ENCODE assay signal across 10 mouse cellular contexts in the genomic region with DNA sequence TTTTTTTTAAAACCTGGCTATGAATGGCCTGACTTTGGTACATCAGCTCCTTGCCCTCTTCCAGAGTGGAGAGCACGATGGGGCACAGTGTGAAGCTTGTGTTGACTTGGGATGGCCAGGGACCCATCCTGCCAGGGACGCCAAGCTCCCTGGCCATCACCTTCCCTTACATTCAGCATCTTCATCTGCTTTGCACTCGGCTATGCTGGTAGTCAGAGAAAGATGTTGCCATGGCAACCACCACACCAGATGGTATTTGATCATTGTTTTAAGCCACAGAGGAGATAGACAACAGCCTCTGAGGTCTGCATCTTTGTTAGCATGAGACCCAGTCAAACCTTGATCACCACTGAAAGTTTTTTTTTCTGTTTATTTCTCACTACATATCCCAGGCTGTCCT.
DNase-seq lines count a peak whose midpoint lies in the region; ATAC-seq lines count a peak whose summit lies in the region.
"Had no signal": no experiment of that assay in that cellular context is flagged by ENCODE, and none has a peak within 500 bp of the region (broad histone marks: within the 10 kb centered on the region; RNA-seq: fewer than 3 reads in every experiment).

No protein-coding gene starts in this region.

- H3K9me3 ChIP-seq in forebrain, embryonic 12.5 days = no peaks in the 10 kb centered on the region
- no peaks in the 10 kb centered on the region for H3K9me3 ChIP-seq in forebrain, embryonic 11.5 days (ENCODE audit: control insufficient read depth, low read length)
- 0 out of 2 replicates have a peak, but pooled peaks cover 3% of the 10 kb centered on the region for H3K9me3 ChIP-seq in hindbrain, embryonic 14.5 days (ENCODE audit: control insufficient read depth, low read length)
- H3K9me3 ChIP-seq in midbrain, embryonic 12.5 days = no peaks in the 10 kb centered on the region

- 55% methylated on average over 3 of the region's 3 CpGs for WGBS in forebrain, embryonic 12.5 days
- WGBS in forebrain, embryonic 11.5 days = 66% methylated on average over 3 of the region's 3 CpGs
- 33% methylated on average over 3 of the region's 3 CpGs for WGBS in hindbrain, embryonic 14.5 days
- WGBS in midbrain, embryonic 12.5 days = 42% methylated on average over 3 of the region's 3 CpGs

- no peak overlapping the region for H3K4me2 ChIP-seq in forebrain, embryonic 12.5 days
- no peak overlapping the region for H3K4me2 ChIP-seq in forebrain, embryonic 11.5 days (ENCODE audit: low read depth, low read length, severe bottlenecking)
- no peak overlapping the region for H3K4me2 ChIP-seq in hindbrain, embryonic 14.5 days (replicated peaks)
- H3K4me2 ChIP-seq in midbrain, embryonic 12.5 days (replicated peaks) = no peak overlapping the region

- no peaks in the 10 kb centered on the region for H3K36me3 ChIP-seq in forebrain, embryonic 12.5 days (replicated peaks)
- no peaks in the 10 kb centered on the region for H3K36me3 ChIP-seq in forebrain, embryonic 11.5 days (ENCODE audit: control insufficient read depth, insufficient read depth, low read length)
- H3K36me3 ChIP-seq in hindbrain, embryonic 14.5 days (replicated peaks; ENCODE audit: control insufficient read depth, insufficient read depth) = no peaks in the 10 kb centered on the region
- H3K36me3 ChIP-seq in midbrain, embryonic 12.5 days = no peaks in the 10 kb centered on the region

- H3K4me1 ChIP-seq in forebrain, embryonic 12.5 days = peaks cover 38% of the 10 kb centered on the region
- H3K4me1 ChIP-seq in forebrain, embryonic 11.5 days (replicated peaks; ENCODE audit: control insufficient read depth, insufficient read depth, low read length) = 0 out of 2 replicates have a peak, but pooled peaks cover 2% of the 10 kb centered on the region
- peaks cover 45% of the 10 kb centered on the region for H3K4me1 ChIP-seq in hindbrain, embryonic 14.5 days (replicated peaks; ENCODE audit: control insufficient read depth, insufficient read depth, low read length)
- peaks cover 28% of the 10 kb centered on the region for H3K4me1 ChIP-seq in midbrain, embryonic 12.5 days

- H3K4me3 ChIP-seq in forebrain, embryonic 12.5 days (replicated peaks) = no peak overlapping the region
- H3K4me3 ChIP-seq in forebrain, embryonic 11.5 days (ENCODE audit: low read depth, low read length) = no peak overlapping the region
- no peak overlapping the region for H3K4me3 ChIP-seq in hindbrain, embryonic 14.5 days (replicated peaks; ENCODE audit: low read length)
- no peak overlapping the region for H3K4me3 ChIP-seq in midbrain, embryonic 12.5 days

- peak; percentile 34; the same call in 1 of the 2 replicates for ATAC-seq in forebrain, embryonic 12.5 days (ENCODE audit: low FRiP score)
- ATAC-seq in forebrain, embryonic 11.5 days (replicated peaks; ENCODE audit: low FRiP score) = no peak
- peak; percentile 49 for ATAC-seq in hindbrain, embryonic 14.5 days (ENCODE audit: low FRiP score)
- peak; percentile 38; the same call in 1 of the 2 replicates for ATAC-seq in midbrain, embryonic 12.5 days (ENCODE audit: low FRiP score, low read depth)

- no peak for DNase-seq in forebrain, embryonic 11.5 days (ENCODE audit: low spot score)
- peak; percentile 89 for DNase-seq in brain, adult 2 months (ENCODE audit: low read depth, low spot score)
- peak; percentile 68 for DNase-seq in hindbrain, embryonic 14.5 days (ENCODE audit: low spot score)
- no peak for DNase-seq in adrenal gland, postnatal 25 days
- no peak for DNase-seq in ovary, postnatal 10 days (ENCODE audit: low spot score)
- DNase-seq in adrenal gland, adult 2 months = no peak
- DNase-seq: heart, postnatal 10 days; lung, adult 2 months had no signal

- no peak overlapping the region for H3K9ac ChIP-seq in forebrain, embryonic 12.5 days
- H3K9ac ChIP-seq in forebrain, embryonic 11.5 days (ENCODE audit: low read length) = no peak overlapping the region
- H3K9ac ChIP-seq in hindbrain, embryonic 14.5 days = no peak overlapping the region
- H3K9ac ChIP-seq in midbrain, embryonic 12.5 days (replicated peaks) = no peak overlapping the region

- 0 out of 2 replicates have a peak overlapping the region, but pooled peaks have one; percentile 63 for H3K27ac ChIP-seq in forebrain, embryonic 12.5 days
- H3K27ac ChIP-seq in forebrain, embryonic 11.5 days (ENCODE audit: low read depth, low read length) = no peak overlapping the region
- H3K27ac ChIP-seq in hindbrain, embryonic 14.5 days = peak overlapping the region; percentile 26; the same call in 1 of the 2 replicates
- no peak overlapping the region for H3K27ac ChIP-seq in midbrain, embryonic 12.5 days (replicated peaks)

- H3K27me3 ChIP-seq in forebrain, embryonic 12.5 days = no peaks in the 10 kb centered on the region
- no peaks in the 10 kb centered on the region for H3K27me3 ChIP-seq in forebrain, embryonic 11.5 days (ENCODE audit: control insufficient read depth, insufficient read depth, low read length)
- no peaks in the 10 kb centered on the region for H3K27me3 ChIP-seq in hindbrain, embryonic 14.5 days (ENCODE audit: control insufficient read depth, insufficient read depth, low read length)
- H3K27me3 ChIP-seq in midbrain, embryonic 12.5 days = no peaks in the 10 kb centered on the region

Comparison
In these comparisons a context has a peak if more than half of its experiments do, and no peak if none do; other contexts are left out.
1. H3K27ac ChIP-seq: peak in forebrain, embryonic 12.5 days (single experiment) and hindbrain, embryonic 14.5 days (single experiment); none in forebrain, embryonic 11.5 days (single experiment) and midbrain, embryonic 12.5 days (single experiment).
2. DNase-seq: peak in brain, adult 2 months (single experiment) and hindbrain, embryonic 14.5 days (single experiment); none in forebrain, embryonic 11.5 days (single experiment), adrenal gland, postnatal 25 days (single experiment), ovary, postnatal 10 days (single experiment) and adrenal gland, adult 2 months (single experiment).